Mouse (Mus musculus) embryonic facial prominence, embryonic 15.5 days (tissue): ENCODE data around the gene Igsf23. TPM values are rescaled to one million over a fixed set of nuclear protein-coding genes. Genes with fewer than 3 reads are reported as not detected.

Experiments used
- ATAC-seq: fragments of 200-750 bp; cut with Nextera tagmentation; 2 replicates; pipeline ENCODE4 v1.8.0; 2017; ENCODE audit warnings: low read depth, moderate TSS enrichment; ENCODE audit not compliant: insufficient number of reproducible peaks, low FRiP score, low TSS enrichment
- H3K27ac ChIP-seq: fragments of 300-500 bp; sonication (generic); replicated peaks from 2 replicates; pipeline ENCODE4 v1.5.1; 2015; ENCODE audit warnings: mild to moderate bottlenecking, inconsistent platforms
- H3K27me3 ChIP-seq: fragments of 300-500 bp; sonication (generic); 2 replicates; pipeline ENCODE4 v1.6.1; 2015; ENCODE audit warnings: inconsistent platforms
- H3K36me3 ChIP-seq: fragments of 300-500 bp; sonication (generic); 2 replicates; pipeline ENCODE4 v1.6.1; 2015; ENCODE audit warnings: mild to moderate bottlenecking, inconsistent platforms
- H3K4me1 ChIP-seq: fragments of 300-500 bp; sonication (generic); 2 replicates; pipeline ENCODE4 v1.6.1; 2015; ENCODE audit warnings: inconsistent platforms
- H3K4me2 ChIP-seq: fragments of 300-500 bp; sonication (generic); replicated peaks from 2 replicates; pipeline ENCODE4 v1.6.1; 2015; ENCODE audit warnings: mild to moderate bottlenecking, inconsistent platforms
- H3K4me3 ChIP-seq: fragments of 300-500 bp; sonication (generic); replicated peaks from 2 replicates; pipeline ENCODE4 v1.5.1; 2015; ENCODE audit warnings: mild to moderate bottlenecking, inconsistent platforms
- H3K9ac ChIP-seq: fragments of 300-500 bp; sonication (generic); 2 replicates; pipeline ENCODE4 v1.6.1; 2015; ENCODE audit warnings: inconsistent platforms
- H3K9me3 ChIP-seq: fragments of 300-500 bp; sonication (generic); replicated peaks from 2 replicates; pipeline ENCODE4 v1.6.1; 2016; ENCODE audit warnings: inconsistent platforms
- WGBS: fragments of 180-500 bp; shearing (Covaris S2); methylation state at CpG from one replicate; pipeline ENCODE4 v1.1.7; 2015; 5-methylcytosine and 5-hydroxymethylcytosine counted together
- polyA plus RNA-seq: library from polyadenylated mRNA; unstranded; fragments of >200 nt; fragmentation: Nextera tagmentation; extraction: Ambion mirVana; gene quantifications from 2 replicates; pipeline ENCODE4 v1.2.1, GENCODE M21; 2015

The Igsf23 gene
- polyA plus RNA-seq, 1 experiment from 2014 or later, result 0.11 TPM

GRCm38 (mm10) chr7:19952320-19952986, 1.9 kb upstream of the Igsf23 start:
- no peak for ATAC-seq

GRCm38 (mm10) chr7:19949996-19950395, 560 bp downstream of the Igsf23 start:
- Histone ChIP-seq H3K9ac (no peak overlapping the region), H3K27me3 (no peaks in the 10 kb centered on the region), H3K4me3 (no peak overlapping the region), H3K4me1 (no peaks in the 10 kb centered on the region), H3K4me2 (no peak overlapping the region), H3K36me3 (no peaks in the 10 kb centered on the region), H3K9me3 (no peaks in the 10 kb centered on the region), H3K27ac (no peak overlapping the region)
- 49% methylated on average over 10 of the region's 10 CpGs for WGBS
- no peak for ATAC-seq

More at GRCm38 (mm10) chr7:19952320-19952986, 1.9 kb upstream of the Igsf23 start:
- no peaks in the 10 kb centered on the region for H3K9me3 ChIP-seq
- no peaks in the 10 kb centered on the region for H3K36me3 ChIP-seq
- H3K27me3 ChIP-seq, result no peaks in the 10 kb centered on the region
- WGBS, result 52% methylated on average over 10 of the region's 10 CpGs
- no peaks in the 10 kb centered on the region for H3K4me1 ChIP-seq
- H3K4me2 ChIP-seq, result no peak overlapping the region
- H3K4me3 ChIP-seq, result no peak overlapping the region
- H3K27ac ChIP-seq, result no peak overlapping the region
- H3K9ac ChIP-seq, result no peak overlapping the region

- H3K27me3 ChIP-seq, result no peaks in the 10 kb centered on the region
- H3K4me1 ChIP-seq, result no peaks in the 10 kb centered on the region
- H3K4me2 ChIP-seq, result no peak overlapping the region
- 72% methylated on average over 12 of the region's 12 CpGs for WGBS
- no peak for ATAC-seq
- no peak overlapping the region for H3K4me3 ChIP-seq
- H3K9ac ChIP-seq, result no peak overlapping the region
- no peak overlapping the region for H3K27ac ChIP-seq
- H3K36me3 ChIP-seq, result no peaks in the 10 kb centered on the region
- H3K9me3 ChIP-seq, result no peaks in the 10 kb centered on the region
These were observed 1.6 kb downstream of the Igsf23 start for GRCm38 (mm10) chr7:19948956-19949355.

- H3K4me2 ChIP-seq, result no peak overlapping the region
- 66% methylated on average over 13 of the region's 13 CpGs for WGBS
- ATAC-seq, result no peak
- H3K4me3 ChIP-seq, result no peak overlapping the region
- no peaks in the 10 kb centered on the region for H3K9me3 ChIP-seq
- H3K36me3 ChIP-seq, result no peaks in the 10 kb centered on the region
- H3K27ac ChIP-seq, result no peak overlapping the region
- H3K27me3 ChIP-seq, result no peaks in the 10 kb centered on the region
- no peaks in the 10 kb centered on the region for H3K4me1 ChIP-seq
- H3K9ac ChIP-seq, result no peak overlapping the region
These were observed 4.6 kb downstream of the Igsf23 start for GRCm38 (mm10) chr7:19945821-19946515.

- H3K9ac ChIP-seq, result no peak overlapping the region
- no peaks in the 10 kb centered on the region for H3K9me3 ChIP-seq
- H3K36me3 ChIP-seq, result no peaks in the 10 kb centered on the region
- H3K4me1 ChIP-seq, result no peaks in the 10 kb centered on the region
- H3K4me2 ChIP-seq, result no peak overlapping the region
- no peaks in the 10 kb centered on the region for H3K27me3 ChIP-seq
- ATAC-seq, result no peak
- H3K4me3 ChIP-seq, result no peak overlapping the region
- H3K27ac ChIP-seq, result no peak overlapping the region
- 84% methylated on average over 5 of the region's 5 CpGs for WGBS
These were observed 5.4 kb downstream of the Igsf23 start for GRCm38 (mm10) chr7:19945201-19945600.

- WGBS, result 87% methylated on average over 8 of the region's 8 CpGs
- no peak overlapping the region for H3K27ac ChIP-seq
- H3K27me3 ChIP-seq, result no peaks in the 10 kb centered on the region
- H3K9ac ChIP-seq, result no peak overlapping the region
- H3K36me3 ChIP-seq, result no peaks in the 10 kb centered on the region
- peaks cover 3% of the 10 kb centered on the region; the same call in 1 of the 2 replicates for H3K4me1 ChIP-seq
- no peaks in the 10 kb centered on the region for H3K9me3 ChIP-seq
- no peak for ATAC-seq
- H3K4me3 ChIP-seq, result no peak overlapping the region
- no peak overlapping the region for H3K4me2 ChIP-seq
These were observed 5.8 kb downstream of the Igsf23 start for GRCm38 (mm10) chr7:19944709-19945108.

GRCm38 (mm10) chr7:19940256-19940655, 10.3 kb downstream of the Igsf23 start:
- no peak overlapping the region for H3K4me2 ChIP-seq

GRCm38 (mm10) chr7:19939555-19940235, 10.9 kb downstream of the Igsf23 start:
- Histone ChIP-seq H3K27ac (no peak overlapping the region), H3K36me3 (no peaks in the 10 kb centered on the region), H3K4me3 (no peak overlapping the region), H3K9ac (no peak overlapping the region), H3K9me3 (no peaks in the 10 kb centered on the region), H3K4me2 (no peak overlapping the region), H3K4me1 (peaks cover 3% of the 10 kb centered on the region; the same call in 1 of the 2 replicates), H3K27me3 (no peaks in the 10 kb centered on the region)
- ATAC-seq, result no peak; the same call in 1 of the 2 replicates
- WGBS, result 46% methylated on average over 12 of the region's 12 CpGs

More at GRCm38 (mm10) chr7:19940256-19940655, 10.3 kb downstream of the Igsf23 start:
- Histone ChIP-seq H3K27me3 (no peaks in the 10 kb centered on the region), H3K4me1 (peaks cover 3% of the 10 kb centered on the region; the same call in 1 of the 2 replicates), H3K4me3 (no peak overlapping the region), H3K9me3 (no peaks in the 10 kb centered on the region), H3K27ac (no peak overlapping the region), H3K36me3 (no peaks in the 10 kb centered on the region), H3K9ac (no peak overlapping the region)
- ATAC-seq, result no peak
- 25% methylated on average over 5 of the region's 6 CpGs for WGBS

- WGBS, result 68% methylated on average over 11 of the region's 11 CpGs
These were observed 13.2 kb downstream of the Igsf23 start for GRCm38 (mm10) chr7:19937229-19937821.

GRCm38 (mm10) chr7:19935961-19936360, 14.6 kb downstream of the Igsf23 start:
- Histone ChIP-seq H3K4me3 (no peak overlapping the region), H3K27ac (no peak overlapping the region), H3K9me3 (no peaks in the 10 kb centered on the region), H3K36me3 (no peaks in the 10 kb centered on the region), H3K4me1 (peaks cover 10% of the 10 kb centered on the region; the same call in 1 of the 2 replicates), H3K9ac (no peak overlapping the region), H3K27me3 (peaks cover 13% of the 10 kb centered on the region), H3K4me2 (no peak overlapping the region)
- WGBS, result 68% methylated on average over 6 of the region's 6 CpGs
- no peak for ATAC-seq

More at GRCm38 (mm10) chr7:19937229-19937821, 13.2 kb downstream of the Igsf23 start:
- Histone ChIP-seq H3K36me3 (no peaks in the 10 kb centered on the region), H3K9me3 (no peaks in the 10 kb centered on the region), H3K27ac (no peak overlapping the region), H3K9ac (no peak overlapping the region), H3K4me3 (no peak overlapping the region), H3K4me2 (no peak overlapping the region), H3K27me3 (peaks cover 3% of the 10 kb centered on the region; the same call in 1 of the 2 replicates), H3K4me1 (peaks cover 10% of the 10 kb centered on the region; the same call in 1 of the 2 replicates)
- ATAC-seq, result no peak
